Mouse (Mus musculus) embryonic facial prominence, embryonic 15.5 days (tissue): ENCODE results near the gene Caly. TPM values are rescaled to one million over a fixed set of nuclear protein-coding genes. Genes with fewer than 3 reads are reported as not detected.

Source experiments
- ATAC-seq: fragments of 200-750 bp; cut with Nextera tagmentation; 2 replicates; pipeline ENCODE4 v1.8.0; 2017; ENCODE audit warnings: low read depth, moderate TSS enrichment; ENCODE audit not compliant: insufficient number of reproducible peaks, low FRiP score, low TSS enrichment
- H3K27ac ChIP-seq: fragments of 300-500 bp; sonication (generic); replicated peaks from 2 replicates; pipeline ENCODE4 v1.5.1; 2015; ENCODE audit warnings: mild to moderate bottlenecking, inconsistent platforms
- H3K27me3 ChIP-seq: fragments of 300-500 bp; sonication (generic); 2 replicates; pipeline ENCODE4 v1.6.1; 2015; ENCODE audit warnings: inconsistent platforms
- H3K36me3 ChIP-seq: fragments of 300-500 bp; sonication (generic); 2 replicates; pipeline ENCODE4 v1.6.1; 2015; ENCODE audit warnings: mild to moderate bottlenecking, inconsistent platforms
- H3K4me1 ChIP-seq: fragments of 300-500 bp; sonication (generic); 2 replicates; pipeline ENCODE4 v1.6.1; 2015; ENCODE audit warnings: inconsistent platforms
- H3K4me2 ChIP-seq: fragments of 300-500 bp; sonication (generic); replicated peaks from 2 replicates; pipeline ENCODE4 v1.6.1; 2015; ENCODE audit warnings: mild to moderate bottlenecking, inconsistent platforms
- H3K4me3 ChIP-seq: fragments of 300-500 bp; sonication (generic); replicated peaks from 2 replicates; pipeline ENCODE4 v1.5.1; 2015; ENCODE audit warnings: mild to moderate bottlenecking, inconsistent platforms
- H3K9ac ChIP-seq: fragments of 300-500 bp; sonication (generic); 2 replicates; pipeline ENCODE4 v1.6.1; 2015; ENCODE audit warnings: inconsistent platforms
- H3K9me3 ChIP-seq: fragments of 300-500 bp; sonication (generic); replicated peaks from 2 replicates; pipeline ENCODE4 v1.6.1; 2016; ENCODE audit warnings: inconsistent platforms
- WGBS: fragments of 180-500 bp; shearing (Covaris S2); methylation state at CpG from one replicate; pipeline ENCODE4 v1.1.7; 2015; 5-methylcytosine and 5-hydroxymethylcytosine counted together
- polyA plus RNA-seq: library from polyadenylated mRNA; unstranded; fragments of >200 nt; fragmentation: Nextera tagmentation; extraction: Ambion mirVana; gene quantifications from 2 replicates; pipeline ENCODE4 v1.2.1, GENCODE M21; 2015

Caly gene
- polyA plus RNA-seq, result 3.4 and 3.7 TPM in 2 replicates

GRCm38 (mm10) chr7:140082242-140082678 is at the start of gene Caly:
Gene Caly, minus strand, starts transcription at chr7:140082548.
- Histone ChIP-seq H3K36me3 (no peaks in the 10 kb centered on the region), H3K4me1 (peaks cover 20% of the 10 kb centered on the region), H3K4me3 (no peak within 1 kb of the TSS), H3K4me2 (no peak within 1 kb of the TSS), H3K9ac (no peak within 1 kb of the TSS), H3K9me3 (no peaks in the 10 kb centered on the region), H3K27ac (no peak within 1 kb of the TSS), H3K27me3 (peaks cover 43% of the 10 kb centered on the region)
- 6% methylated on average over 18 of the region's 18 CpGs for WGBS
- ATAC-seq, result peak; percentile 43; the same call in 1 of the 2 replicates

GRCm38 (mm10) chr7:140127911-140128310 is 45.6 kb upstream of the Caly start:
- peaks cover 16% of the 10 kb centered on the region for H3K4me1 ChIP-seq
- peaks cover 20% of the 10 kb centered on the region for H3K36me3 ChIP-seq
- H3K9ac ChIP-seq, result no peak overlapping the region
- H3K4me2 ChIP-seq, result no peak overlapping the region
- no peak overlapping the region for H3K27ac ChIP-seq
- ATAC-seq, result no peak
- H3K4me3 ChIP-seq, result no peak overlapping the region
- no peaks in the 10 kb centered on the region for H3K9me3 ChIP-seq
- H3K27me3 ChIP-seq, result no peaks in the 10 kb centered on the region
- WGBS, result 87% methylated on average over 2 of the region's 2 CpGs

GRCm38 (mm10) chr7:140126934-140127333 is 44.6 kb upstream of the Caly start:
- Histone ChIP-seq H3K9me3 (no peaks in the 10 kb centered on the region), H3K4me1 (peaks cover 16% of the 10 kb centered on the region), H3K27me3 (no peaks in the 10 kb centered on the region), H3K36me3 (peaks cover 20% of the 10 kb centered on the region), H3K4me3 (no peak overlapping the region), H3K9ac (no peak overlapping the region), H3K4me2 (0 out of 2 replicates have a peak overlapping the region, but pooled peaks have one; percentile 19), H3K27ac (no peak overlapping the region)
- WGBS, result 74% methylated on average over 3 of the region's 3 CpGs
- ATAC-seq, result no peak

- H3K27ac ChIP-seq, result 0 out of 2 replicates have a peak overlapping the region, but pooled peaks have one; percentile 31
Measured at GRCm38 (mm10) chr7:140126022-140126350, 43.6 kb upstream of the Caly start.

GRCm38 (mm10) chr7:140125278-140126021 is 43.1 kb upstream of the Caly start:
- Histone ChIP-seq H3K4me2 (peak overlapping the region; percentile 74), H3K27ac (0 out of 2 replicates have a peak overlapping the region, but pooled peaks have one; percentile 31), H3K4me1 (peaks cover 16% of the 10 kb centered on the region), H3K36me3 (peaks cover 15% of the 10 kb centered on the region), H3K9me3 (no peaks in the 10 kb centered on the region), H3K4me3 (peak overlapping the region; percentile 91), H3K9ac (peak overlapping the region; percentile 93), H3K27me3 (0 out of 2 replicates have a peak, but pooled peaks cover 3% of the 10 kb centered on the region)
- 2% methylated on average over 40 of the region's 40 CpGs for WGBS
- ATAC-seq, result peak; percentile 97

More at GRCm38 (mm10) chr7:140126022-140126350, 43.6 kb upstream of the Caly start:
- no peaks in the 10 kb centered on the region for H3K9me3 ChIP-seq
- H3K4me2 ChIP-seq, result peak overlapping the region; percentile 74
- H3K36me3 ChIP-seq, result peaks cover 20% of the 10 kb centered on the region
- 4% methylated on average over 5 of the region's 5 CpGs for WGBS
- peaks cover 16% of the 10 kb centered on the region for H3K4me1 ChIP-seq
- H3K27me3 ChIP-seq, result 0 out of 2 replicates have a peak, but pooled peaks cover 3% of the 10 kb centered on the region
- peak overlapping the region; percentile 91 for H3K4me3 ChIP-seq
- H3K9ac ChIP-seq, result peak overlapping the region; percentile 93
- ATAC-seq, result no peak

GRCm38 (mm10) chr7:140124382-140124781 is 42.0 kb upstream of the Caly start:
- WGBS, result 93% methylated on average over 1 of the region's 1 CpGs
- H3K4me3 ChIP-seq, result no peak overlapping the region
- H3K27ac ChIP-seq, result no peak overlapping the region
- 0 out of 2 replicates have a peak, but pooled peaks cover 3% of the 10 kb centered on the region for H3K27me3 ChIP-seq
- H3K4me2 ChIP-seq, result no peak overlapping the region
- 0 out of 2 replicates have a peak, but pooled peaks cover 5% of the 10 kb centered on the region for H3K36me3 ChIP-seq
- no peak overlapping the region for H3K9ac ChIP-seq
- H3K4me1 ChIP-seq, result peaks cover 16% of the 10 kb centered on the region
- no peak for ATAC-seq
- H3K9me3 ChIP-seq, result no peaks in the 10 kb centered on the region

- Histone ChIP-seq H3K4me3 (no peak overlapping the region), H3K4me2 (no peak overlapping the region), H3K4me1 (peaks cover 16% of the 10 kb centered on the region), H3K27me3 (0 out of 2 replicates have a peak, but pooled peaks cover 3% of the 10 kb centered on the region), H3K36me3 (no peaks in the 10 kb centered on the region), H3K9ac (no peak overlapping the region), H3K27ac (no peak overlapping the region), H3K9me3 (no peaks in the 10 kb centered on the region)
- WGBS, result 33% methylated on average over 4 of the region's 4 CpGs
- ATAC-seq, result no peak
Measured at GRCm38 (mm10) chr7:140122765-140123164, 40.4 kb upstream of the Caly start.

- H3K27me3 ChIP-seq, result 0 out of 2 replicates have a peak, but pooled peaks cover 3% of the 10 kb centered on the region
- H3K36me3 ChIP-seq, result no peaks in the 10 kb centered on the region
- 73% methylated on average over 13 of the region's 13 CpGs for WGBS
- no peak overlapping the region for H3K4me3 ChIP-seq
- H3K9me3 ChIP-seq, result no peaks in the 10 kb centered on the region
- no peak overlapping the region for H3K9ac ChIP-seq
- no peak overlapping the region for H3K27ac ChIP-seq
- no peak for ATAC-seq
- H3K4me2 ChIP-seq, result no peak overlapping the region
- peaks cover 9% of the 10 kb centered on the region; the same call in 1 of the 2 replicates for H3K4me1 ChIP-seq
Measured at GRCm38 (mm10) chr7:140121338-140121910, 39.1 kb upstream of the Caly start.

GRCm38 (mm10) chr7:140120484-140120883 is 38.1 kb upstream of the Caly start:
- ATAC-seq, result no peak
- Histone ChIP-seq H3K4me1 (0 out of 2 replicates have a peak, but pooled peaks cover 6% of the 10 kb centered on the region), H3K4me3 (no peak overlapping the region), H3K9ac (no peak overlapping the region), H3K36me3 (no peaks in the 10 kb centered on the region), H3K27ac (no peak overlapping the region), H3K27me3 (0 out of 2 replicates have a peak, but pooled peaks cover 3% of the 10 kb centered on the region), H3K4me2 (no peak overlapping the region), H3K9me3 (no peaks in the 10 kb centered on the region)
- WGBS, result 92% methylated on average over 2 of the region's 2 CpGs

- H3K9ac ChIP-seq, result peak within 1 kb of the TSS; percentile 72
- H3K4me2 ChIP-seq, result peak within 1 kb of the TSS; percentile 82
- H3K4me3 ChIP-seq, result peak within 1 kb of the TSS; percentile 78
- WGBS, result 4% methylated on average over 28 of the region's 28 CpGs
- H3K27ac ChIP-seq, result peak within 1 kb of the TSS; percentile 91
- H3K9me3 ChIP-seq, result no peaks in the 10 kb centered on the region
- H3K36me3 ChIP-seq, result peaks cover 14% of the 10 kb centered on the region
- no peaks in the 10 kb centered on the region for H3K4me1 ChIP-seq
- 0 out of 2 replicates have a peak, but pooled peaks cover 2% of the 10 kb centered on the region for H3K27me3 ChIP-seq
- ATAC-seq, result peak; percentile 92
Measured at GRCm38 (mm10) chr7:140116329-140117054, 34.1 kb upstream of the Caly start, which contains the start of gene Echs1. Gene Echs1, minus strand, starts transcription at chr7:140116476.
